Mouse (Mus musculus) layer of hippocampus, postnatal 25 days (tissue): ENCODE data around the gene Cyba. TPM values are rescaled to one million over a fixed set of nuclear protein-coding genes. Genes with fewer than 3 reads are reported as not detected.

ENCODE experiments used
- DNase-seq, 2 experiments: peaks; one replicate each; pipeline ENCODE4 v3.0.0; 2022; ENCODE audit warnings: mixed read lengths in 2 of 2, low spot score in 1 of 2; ENCODE audit errors: extremely low spot score in 1 of 2
- total RNA-seq, 2 experiments: library from RNA; stranded (reverse); gene quantifications; 2 replicates each; pipeline ENCODE4 v1.2.3; 2021

Gene Cyba
- total RNA-seq, 2 experiments from 2014 or later = 8.9 to 10.3 TPM

DNA sequence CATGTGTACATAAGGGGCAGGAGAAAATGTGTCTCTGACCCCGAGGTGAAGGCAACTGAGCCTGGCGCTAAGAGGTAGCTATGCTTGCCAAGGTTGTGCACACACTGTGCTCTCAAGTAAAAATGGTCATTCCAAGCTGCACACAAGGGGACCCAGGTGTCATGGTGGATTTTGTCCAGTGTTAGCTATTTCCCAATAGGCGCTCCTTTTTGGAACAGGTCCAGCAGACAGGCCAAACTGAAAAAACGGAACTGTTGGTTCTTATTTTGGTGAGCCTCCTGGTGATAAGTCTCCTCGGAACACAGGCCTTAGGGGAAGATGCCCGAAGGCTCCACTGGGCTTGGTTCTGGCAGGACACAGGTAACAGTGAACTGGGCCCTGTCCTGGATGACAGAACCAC is 21.7 kb upstream of the Cyba start:
- DNase-seq = no peak

DNA sequence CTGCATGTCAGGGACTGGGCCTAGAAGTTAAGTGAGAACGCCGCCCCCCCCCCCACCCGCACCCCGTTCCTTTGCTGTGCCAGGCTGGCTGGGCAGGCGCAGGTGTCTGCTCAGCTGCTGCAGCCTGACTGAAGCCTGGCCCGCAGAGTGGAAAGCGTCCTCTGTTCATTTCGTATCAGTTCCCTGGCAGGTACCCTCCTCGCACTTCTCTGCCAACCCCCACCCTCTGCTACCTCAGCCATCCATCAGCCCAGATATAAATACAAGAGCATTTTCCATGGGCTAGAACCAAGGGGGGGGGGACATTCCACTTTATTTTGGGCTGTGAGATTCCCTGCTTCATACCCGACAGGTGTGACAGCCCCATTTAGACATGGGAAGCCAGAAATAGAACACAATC is 19.4 kb upstream of the Cyba start:
- no peak for DNase-seq

DNA sequence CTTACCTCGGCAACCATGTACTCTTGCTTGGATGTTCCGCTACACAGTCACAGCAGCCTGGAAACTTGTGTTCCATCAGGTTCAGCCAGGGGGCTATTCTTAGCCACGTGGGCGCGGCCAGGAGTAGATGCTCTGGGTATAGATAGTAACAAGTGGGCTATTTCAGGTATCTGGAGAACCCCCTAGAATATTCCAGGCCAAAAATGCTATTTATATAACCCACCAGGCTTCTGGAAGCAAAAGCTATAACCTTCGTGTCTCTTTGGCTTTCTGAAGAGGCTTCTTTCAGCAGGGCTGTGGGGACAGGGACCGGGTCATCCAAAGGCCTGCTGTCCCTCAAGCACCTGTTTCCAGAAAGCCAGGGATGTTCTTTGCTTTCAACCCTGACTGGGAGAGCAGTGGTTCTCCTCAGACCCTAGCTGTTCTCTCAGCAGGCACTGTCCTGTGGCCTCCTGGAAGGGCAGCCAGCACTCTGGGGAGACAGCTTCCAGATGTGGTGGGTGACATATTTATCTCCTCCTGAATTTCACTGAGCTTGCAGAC is 18.5 kb upstream of the Cyba start:
- no peak for DNase-seq

DNA sequence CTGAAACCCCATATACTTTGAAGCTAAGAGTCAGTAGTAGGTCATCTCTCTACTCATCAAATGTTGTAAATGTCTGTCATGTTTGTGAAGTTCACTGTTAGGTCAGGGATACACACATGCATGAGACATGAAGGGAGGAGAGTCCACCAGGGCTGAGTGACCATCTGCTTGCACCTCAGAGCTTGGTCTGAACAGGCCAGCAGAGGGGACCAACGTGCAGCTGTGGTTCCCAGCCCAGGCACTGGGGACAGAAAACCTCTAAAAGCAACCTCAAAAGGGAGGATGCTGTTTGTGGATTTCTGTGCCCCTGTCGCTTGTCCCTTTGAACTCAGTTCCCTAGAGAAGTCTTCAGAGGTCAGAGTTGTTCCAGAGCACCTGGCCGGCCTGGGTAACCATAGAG is 12.5 kb upstream of the Cyba start:
- DNase-seq = no peak

DNA sequence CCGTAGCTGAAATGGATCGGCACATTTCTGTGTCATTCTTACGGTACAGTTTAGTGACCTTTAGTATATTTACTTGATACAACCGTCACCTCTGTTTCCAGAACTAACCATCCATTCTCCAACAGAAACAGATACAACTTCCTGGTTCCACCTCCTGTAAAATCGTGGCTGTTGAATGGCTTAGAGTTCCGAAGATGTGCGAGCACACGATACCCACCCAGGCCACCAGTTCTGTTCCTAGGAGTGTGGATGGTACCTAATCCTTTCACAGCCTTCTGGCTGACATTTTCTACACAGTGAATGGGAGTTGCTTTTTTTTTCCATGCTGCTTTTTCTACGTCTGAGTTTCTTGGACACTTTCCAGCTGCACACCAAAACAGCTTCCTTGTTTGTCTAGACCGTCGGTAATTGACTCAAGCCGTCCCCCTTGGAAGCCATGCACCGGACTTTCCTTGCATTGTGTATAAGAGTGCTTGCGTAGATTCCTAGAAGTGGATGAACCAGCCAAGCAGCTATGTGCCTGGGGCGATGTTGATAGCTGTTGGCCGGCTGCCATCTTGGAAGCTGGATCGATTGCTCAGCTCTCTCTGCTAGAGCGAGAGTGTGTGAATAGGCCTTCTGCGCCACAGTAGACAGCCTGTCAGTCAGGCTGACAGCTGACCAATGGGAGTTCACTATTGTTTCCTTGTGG is 11.5 kb upstream of the Cyba start:
- DNase-seq = peak; percentile 65 to 82

DNA sequence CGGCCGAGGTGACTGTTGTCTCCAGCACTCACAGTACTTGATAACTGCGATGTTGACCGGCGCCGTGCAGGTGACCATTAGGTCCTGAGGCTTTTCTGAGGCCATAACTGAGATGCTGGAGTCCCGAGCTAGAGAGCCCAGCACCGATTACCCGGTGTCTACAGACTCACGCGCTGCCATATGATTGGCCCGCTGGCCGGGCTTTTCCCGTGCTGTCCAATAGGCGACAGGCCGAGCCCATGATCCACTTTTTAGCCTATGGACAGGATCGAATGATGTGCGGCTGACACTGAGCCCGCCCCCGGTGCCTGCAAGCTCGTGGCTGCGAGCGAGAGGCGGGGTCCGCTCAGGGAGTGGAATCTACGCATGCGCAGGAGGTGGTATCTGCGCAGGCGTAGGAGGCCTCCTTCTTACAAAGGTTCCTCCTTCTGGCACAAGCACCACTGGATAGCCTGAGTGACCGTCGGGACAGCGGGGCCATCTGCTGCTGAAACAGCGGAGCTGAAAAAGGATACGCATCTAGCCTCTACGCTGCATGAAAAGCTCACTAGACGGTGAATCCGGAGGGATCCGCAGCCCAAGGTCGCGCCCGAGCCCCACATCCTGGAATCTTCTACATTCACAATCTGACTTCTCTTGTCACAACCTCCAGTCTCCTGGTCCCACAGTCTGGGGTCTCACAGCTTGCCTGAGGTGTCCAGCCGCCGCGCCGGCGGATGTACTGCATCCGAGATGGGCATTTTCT is 10.7 kb upstream of the Cyba start, which contains the start of gene Mvd:
Gene Mvd, minus strand, starts transcription at position 161 of the 745 bp plus-strand sequence.
- peak; percentile 88 to 93 for DNase-seq

DNA sequence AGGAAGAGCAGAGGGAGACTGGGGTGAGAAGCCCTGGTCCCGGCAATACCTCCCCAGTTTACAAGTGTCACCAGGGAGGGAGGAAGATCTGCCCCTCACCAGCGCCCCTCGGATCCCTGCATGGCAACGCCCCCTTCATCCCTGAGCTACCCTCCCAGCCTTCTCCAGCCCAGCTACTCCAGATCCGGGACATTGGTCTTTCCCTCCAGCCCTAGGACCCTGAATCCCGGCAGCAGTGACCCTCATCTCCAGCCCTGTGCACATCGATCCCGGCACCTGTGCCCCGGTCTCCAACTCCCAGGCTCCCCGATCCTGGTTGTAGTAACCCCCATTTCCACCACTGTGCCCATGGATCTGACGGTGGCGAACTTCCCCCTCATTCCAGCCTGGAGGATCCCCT is 10.1 kb upstream of the Cyba start:
- DNase-seq = no peak

DNA sequence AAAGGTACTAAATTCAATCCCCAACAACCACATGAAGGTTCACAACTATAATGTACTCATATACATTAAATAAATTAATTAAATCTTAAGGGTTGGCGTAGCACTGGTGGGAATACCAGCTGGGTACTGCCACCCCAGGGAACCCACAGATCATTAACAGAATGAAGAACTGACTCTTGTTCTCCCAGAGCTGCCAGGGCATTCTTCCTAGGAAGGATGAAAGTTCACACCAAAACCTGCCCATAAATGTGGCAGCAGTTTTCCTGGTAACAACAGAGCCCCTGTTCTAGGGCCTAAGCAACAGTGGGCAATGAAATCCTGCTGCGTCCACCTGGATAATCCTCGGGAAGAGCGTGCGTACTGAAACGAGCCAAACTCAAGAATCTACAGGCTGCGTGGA is 9.6 kb upstream of the Cyba start:
- no peak for DNase-seq

DNA sequence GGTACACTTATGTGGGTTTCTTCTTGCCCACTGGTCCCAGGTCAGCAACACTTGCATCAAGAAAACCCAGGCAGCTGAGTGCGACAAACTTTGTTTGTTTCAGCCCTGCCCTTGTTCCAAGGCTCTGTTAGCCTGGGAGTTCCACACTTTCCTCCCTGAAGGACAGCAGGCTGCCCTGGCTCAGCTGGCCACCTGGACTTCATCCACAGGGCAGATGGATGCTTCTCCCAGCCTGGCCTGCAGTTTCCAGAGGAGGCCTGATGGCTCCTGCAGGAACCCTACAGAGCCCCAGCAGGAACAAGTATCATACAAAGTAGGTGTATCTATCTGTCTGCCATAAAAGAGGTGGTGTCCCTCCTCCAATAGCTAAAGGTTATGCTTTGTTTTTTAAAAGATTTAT is 8.6 kb upstream of the Cyba start:
- no peak for DNase-seq

DNA sequence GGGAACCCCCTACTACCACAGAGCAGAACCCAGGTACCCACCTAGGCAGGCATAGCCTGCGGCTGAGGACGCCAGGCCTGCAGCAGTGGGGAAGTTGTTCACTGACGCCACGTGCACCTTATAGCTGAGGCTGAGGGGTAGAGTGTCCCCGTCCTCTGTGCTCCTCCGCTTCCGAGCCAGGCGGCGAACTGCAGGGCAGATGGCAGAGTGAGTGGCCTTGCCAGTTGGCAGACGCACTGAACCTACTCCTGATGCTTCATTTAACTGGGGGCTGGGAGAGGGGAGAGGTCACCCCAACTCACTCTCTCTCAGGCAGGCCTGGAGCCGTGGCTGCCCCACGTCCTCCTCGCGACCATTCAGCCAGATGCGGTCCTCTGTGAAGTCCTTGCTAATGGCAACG is 6.6 kb upstream of the Cyba start:
- no peak for DNase-seq

DNA sequence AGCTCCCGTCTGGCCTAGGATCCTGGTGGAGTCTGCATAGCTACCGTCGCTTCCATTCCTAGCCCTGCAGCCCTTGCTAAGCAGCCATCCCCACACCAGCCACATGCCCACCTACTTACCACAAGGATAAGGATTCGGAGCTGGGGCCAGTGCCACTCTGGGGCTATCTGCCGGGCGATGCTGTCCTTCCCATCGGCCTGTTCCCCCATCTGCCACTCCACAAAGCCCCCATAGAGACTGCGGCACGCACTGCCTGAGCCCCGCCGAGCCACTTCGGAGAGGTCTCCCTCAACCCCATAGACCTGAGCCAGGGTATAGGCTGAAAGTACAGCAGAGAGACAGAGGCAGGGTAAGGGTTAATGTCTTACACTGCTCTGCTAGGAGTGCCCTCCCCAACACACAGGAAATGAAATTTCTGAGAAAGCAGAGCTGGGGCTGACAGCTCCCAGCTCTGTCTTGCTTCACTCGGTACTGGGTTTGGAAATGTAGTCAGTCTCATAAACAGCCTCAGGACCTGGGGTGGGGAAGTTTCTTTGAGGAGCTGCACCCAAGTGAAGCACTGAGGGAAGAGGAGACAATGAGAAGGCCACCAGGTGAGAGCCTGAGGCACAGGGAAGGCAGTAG is 5.1 kb upstream of the Cyba start:
- no peak for DNase-seq

DNA sequence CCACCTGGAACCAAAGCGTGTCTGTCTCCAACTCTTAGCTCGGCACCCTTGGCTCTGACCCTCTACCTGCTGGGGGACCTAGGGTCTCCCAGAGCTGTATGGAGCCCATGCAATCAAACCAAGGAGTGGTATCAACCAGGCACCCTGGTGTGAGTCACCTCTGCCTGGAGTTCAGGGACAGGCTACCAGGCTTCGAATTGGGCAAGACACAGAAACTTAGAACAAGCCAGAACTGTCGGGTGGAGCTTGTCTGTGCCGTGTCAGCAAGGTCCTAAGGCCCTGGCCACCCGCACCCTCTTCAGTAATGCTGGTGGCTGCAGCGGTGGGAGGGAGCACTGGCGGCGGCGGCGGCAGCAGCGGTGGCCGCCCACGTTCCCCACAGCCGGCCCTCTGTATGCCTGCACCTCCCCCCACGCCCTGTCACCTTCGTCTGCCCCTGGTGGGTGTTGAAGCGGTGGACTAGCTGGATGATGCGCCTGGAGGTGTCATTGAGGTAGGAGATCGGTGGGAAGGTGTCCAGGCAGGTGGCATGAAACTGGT is 3.9 kb upstream of the Cyba start:
- no peak for DNase-seq

DNA sequence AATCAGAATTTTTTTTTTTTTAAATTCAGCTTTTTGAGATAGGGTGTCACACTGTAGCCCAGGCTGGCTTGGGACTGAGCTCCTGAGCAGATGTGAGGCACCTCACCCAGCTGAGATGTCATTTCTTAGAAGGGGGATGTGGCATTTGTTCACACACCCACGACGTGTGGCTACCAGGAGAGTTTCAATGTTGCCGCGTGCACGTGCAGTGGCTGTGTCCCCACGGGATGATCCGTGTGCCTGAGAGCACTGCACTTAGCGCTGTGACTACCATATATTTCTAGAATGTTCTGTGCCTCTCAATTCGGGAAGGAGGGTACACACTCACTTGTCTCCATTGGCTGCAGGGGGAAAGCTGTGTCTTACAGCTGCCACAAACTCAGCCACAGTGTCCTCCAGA is 3.4 kb upstream of the Cyba start:
- no peak for DNase-seq

DNA sequence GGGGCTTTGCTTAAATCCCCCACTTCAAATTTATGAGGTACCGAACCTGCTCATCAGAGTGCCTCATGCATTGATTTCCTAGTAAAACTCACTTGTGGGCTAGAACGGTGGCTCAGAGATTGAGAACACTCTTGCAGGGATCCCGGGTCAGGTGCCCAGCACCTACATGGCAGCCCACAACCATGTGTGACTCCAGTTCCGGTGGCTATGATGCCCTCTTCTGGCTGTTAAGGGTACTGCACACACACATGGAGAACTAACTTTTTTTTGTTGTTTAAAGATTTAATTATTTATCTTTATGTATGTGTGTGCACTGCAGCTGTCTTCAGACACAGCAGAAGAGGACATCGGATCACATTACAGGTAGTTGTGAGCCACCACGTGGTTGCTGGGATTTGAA is 2.6 kb upstream of the Cyba start:
- DNase-seq = no peak

DNA sequence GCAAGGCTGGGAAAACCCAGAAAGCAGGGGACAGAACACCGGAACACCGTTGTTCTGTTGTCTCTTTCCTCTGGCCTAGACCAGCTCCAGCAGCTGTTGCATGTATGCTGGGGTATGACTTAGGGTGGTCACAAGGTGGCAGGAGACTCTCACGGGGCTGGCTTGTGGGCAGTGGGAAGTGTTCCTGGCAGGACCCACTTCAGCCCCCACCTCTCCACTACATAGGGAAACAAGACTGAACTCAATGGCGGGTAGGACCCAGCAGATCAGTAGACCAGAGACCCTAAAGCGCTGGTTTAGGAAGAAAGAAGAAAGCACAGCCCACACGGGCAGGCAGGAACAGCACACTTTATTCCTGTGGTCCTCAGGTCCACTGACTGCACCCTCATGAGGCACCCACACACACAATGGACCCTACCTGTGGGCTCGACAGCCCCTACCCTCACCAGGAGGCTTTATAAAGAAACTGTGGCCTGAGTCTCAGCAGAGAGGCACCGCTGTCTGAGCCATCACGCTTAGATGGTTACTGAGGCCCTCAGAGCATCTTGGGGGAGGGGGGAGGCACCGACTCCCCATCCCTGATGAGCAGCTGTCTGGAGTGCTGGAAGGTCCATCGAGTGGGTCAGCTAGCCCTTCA is 657 bp upstream of the Cyba start:
- DNase-seq = no peak

DNA sequence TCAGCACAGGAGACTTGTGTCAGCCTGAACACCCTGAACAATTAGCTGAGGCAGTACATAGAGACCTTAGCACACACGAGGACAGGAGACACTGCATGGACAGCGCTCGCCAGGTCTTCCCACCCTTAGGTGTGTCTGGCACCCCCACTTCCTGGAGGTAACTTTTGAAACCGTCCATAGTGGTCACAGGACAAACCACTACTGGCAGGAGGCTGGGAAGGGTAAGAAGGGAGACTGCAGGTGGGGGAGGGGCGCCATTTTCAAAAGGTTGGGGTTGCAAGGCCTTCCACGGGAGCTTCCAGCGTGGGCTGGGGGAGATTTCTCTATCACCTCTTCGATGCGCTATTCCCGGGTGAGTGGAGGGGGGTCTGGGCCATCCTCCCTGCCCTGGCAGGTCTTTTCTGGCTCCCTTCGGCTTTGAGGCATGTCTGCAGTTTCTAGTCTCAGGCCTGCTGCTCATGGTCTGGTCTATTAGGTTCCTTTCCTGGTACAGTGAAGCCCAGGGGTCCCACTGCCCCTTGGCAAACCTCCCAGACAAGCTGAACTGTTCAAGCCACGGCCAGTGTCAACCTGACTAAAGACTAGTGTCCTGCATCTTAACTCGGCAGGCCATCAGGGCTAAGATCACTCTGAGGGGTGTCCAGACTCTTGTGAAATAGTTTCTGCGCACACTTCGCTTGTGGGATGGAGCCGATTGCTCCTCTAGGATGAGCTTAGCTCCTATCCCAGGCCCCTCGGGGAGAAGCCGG is 862 bp downstream of the Cyba start:
- no peak for DNase-seq

DNA sequence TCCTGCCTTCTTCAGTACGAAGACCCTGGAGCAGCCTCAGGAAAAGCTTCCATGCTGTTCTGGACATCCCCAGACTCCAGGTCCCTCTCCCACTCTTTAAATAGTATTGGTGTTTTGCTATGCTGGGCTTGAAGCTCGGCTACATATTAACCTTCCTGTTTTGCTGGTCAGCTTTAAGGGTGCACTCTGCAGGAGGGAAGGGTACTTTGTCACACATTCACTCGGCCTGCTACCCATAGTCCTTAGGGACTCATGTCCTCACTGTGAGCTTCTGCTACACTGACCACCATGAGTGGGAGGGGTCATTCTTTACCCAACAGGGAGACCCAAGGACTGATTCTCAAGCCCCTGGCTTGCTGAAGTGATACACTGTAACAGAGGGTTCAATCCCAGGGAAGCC is 2.1 kb downstream of the Cyba start:
- no peak for DNase-seq

DNA sequence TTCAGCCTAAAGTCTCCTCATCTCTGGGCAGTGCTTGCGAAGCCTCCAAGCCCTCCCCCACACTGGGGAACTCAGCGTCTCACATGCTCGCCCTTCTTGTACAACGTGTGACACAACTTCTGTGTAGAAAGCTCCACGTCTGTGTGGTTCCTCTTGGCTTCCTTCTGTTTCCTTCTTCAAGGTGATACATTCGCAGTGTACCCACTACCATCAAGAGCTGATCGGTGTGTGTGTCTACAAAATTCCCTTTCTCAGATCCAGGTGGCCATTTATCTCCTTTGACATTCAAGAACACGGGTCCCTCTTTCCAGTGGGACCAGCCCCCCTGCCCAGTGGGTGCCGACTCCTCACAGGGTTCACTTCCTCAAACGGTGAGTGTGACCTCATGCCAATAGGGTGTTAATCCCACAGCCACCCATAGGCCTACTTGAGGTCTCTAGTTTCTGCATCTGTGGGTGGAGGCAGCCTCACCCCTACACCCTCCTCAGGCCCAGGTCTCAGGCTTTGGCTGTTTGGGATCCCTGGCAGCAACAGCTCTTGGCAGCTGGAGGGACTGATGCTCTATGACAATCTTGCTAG is 2.6 kb downstream of the Cyba start:
- no peak for DNase-seq

DNA sequence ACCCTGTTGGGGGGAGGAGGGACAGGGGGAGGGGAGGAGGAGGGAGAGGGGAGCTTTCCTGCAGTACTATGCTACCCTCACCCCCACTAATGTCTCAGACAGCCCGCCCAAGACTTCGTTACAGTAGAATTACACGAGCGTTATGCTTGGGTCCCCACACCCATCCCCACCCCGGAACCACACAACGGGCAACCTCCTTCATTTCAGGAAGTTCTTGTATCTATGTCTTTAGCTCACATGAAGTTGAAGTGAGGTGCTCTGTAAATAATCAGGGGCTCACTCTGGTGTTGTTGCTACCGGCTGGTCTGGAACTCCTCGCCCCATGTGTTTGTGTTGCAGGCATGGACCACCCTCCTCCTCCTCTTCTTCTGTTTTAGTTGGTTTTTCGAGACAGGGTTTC is 4.6 kb downstream of the Cyba start:
- no peak for DNase-seq

DNA sequence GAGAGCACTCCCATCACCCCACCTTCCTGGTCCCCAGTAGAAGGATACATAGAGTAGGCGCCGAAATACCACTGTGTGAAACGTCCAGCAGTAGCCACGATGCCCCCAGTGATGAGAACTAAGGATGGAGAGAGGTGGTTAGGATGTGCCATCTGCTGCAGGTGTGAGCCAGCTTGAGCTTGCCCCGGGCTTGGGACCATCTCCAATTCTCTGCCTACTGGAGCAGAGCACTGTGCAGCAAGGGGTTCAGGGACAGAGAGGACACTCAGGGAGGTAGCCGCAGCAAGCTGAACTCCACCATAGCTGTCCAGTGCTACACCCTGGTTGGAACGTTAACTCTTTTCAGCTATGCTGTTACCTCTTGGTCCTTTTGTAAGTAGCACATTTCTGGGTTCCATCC is 5.1 kb downstream of the Cyba start:
- no peak for DNase-seq
